Mouse (Mus musculus): ENCODE results near the gene Smim11. TPM values are rescaled to one million over a fixed set of nuclear protein-coding genes. Genes with fewer than 3 reads are reported as not detected.

The Smim11 gene
- total and polyA plus RNA-seq, 2 experiments from 2014 or later, result 12.3 to 165 TPM

GRCm38 (mm10) chr16:92360711-92361110, 59.6 kb downstream of the Smim11 start:
- DNase-seq (ENCODE audit: low spot score) (no peak), ATAC-seq (ENCODE audit: insufficient read depth, low read depth) (no peak)
- H3K4me1 ChIP-seq (ENCODE audit: control insufficient read depth, insufficient read depth), result peaks cover 27% of the 10 kb centered on the region
- no peak overlapping the region for H3K9ac ChIP-seq (replicated peaks; ENCODE audit: low read depth, low read length)
- no peak overlapping the region for H3K4me2 ChIP-seq (ENCODE audit: low read depth, low read length)
- H3K4me3 ChIP-seq (ENCODE audit: low read depth, low read length), result no peak overlapping the region
- no peak overlapping the region for H3K27ac ChIP-seq (ENCODE audit: low read depth)
- no peaks in the 10 kb centered on the region for H3K27me3 ChIP-seq (ENCODE audit: control insufficient read depth, insufficient read depth, low read length)
- TF ChIP-seq CTCF (IDR thresholded peaks at IDR 0.05; ENCODE audit: low read depth) (no peak), EP300 (IDR thresholded peaks at IDR 0.05; ENCODE audit: low read depth) (no peak)
- H3K36me3 ChIP-seq (replicated peaks; ENCODE audit: control insufficient read depth, insufficient read depth, low read length), result no peaks in the 10 kb centered on the region
- H3K9me3 ChIP-seq (replicated peaks; ENCODE audit: control insufficient read depth, low read length), result no peaks in the 10 kb centered on the region
- 71% methylated on average over 7 of the region's 7 CpGs for WGBS

Other genes starting within 250 kb of the Smim11 start
- gene Mrps6, start 243.0 kb upstream of the Smim11 start, total RNA-seq (2014; rRNA removed; ENCODE audit: low replicate concordance), result 17.7 and 43.7 TPM in 2 replicates
- gene Mrps6, start 243.0 kb upstream of the Smim11 start, polyA plus RNA-seq (2015; fragmentation: Nextera tagmentation; extraction: Ambion mirVana), result 115 and 121 TPM in 2 replicates
- gene Gm49711, start 243.0 kb upstream of the Smim11 start, total RNA-seq (2014; rRNA removed; ENCODE audit: low replicate concordance), result not detected in 2 replicates
- gene Gm49711, start 243.0 kb upstream of the Smim11 start, polyA plus RNA-seq (2015; fragmentation: Nextera tagmentation; extraction: Ambion mirVana), result 0.20 TPM in 1 of 2 replicates, not detected in the other
- gene Slc5a3, start 243.0 kb upstream of the Smim11 start, total RNA-seq (2014; rRNA removed; ENCODE audit: low replicate concordance), result 4.2 and 13.9 TPM in 2 replicates
- 1.5 TPM in 2 replicates for gene Slc5a3, start 243.0 kb upstream of the Smim11 start, polyA plus RNA-seq (2015; fragmentation: Nextera tagmentation; extraction: Ambion mirVana)
- gene Kcne2, start 8.9 kb upstream of the Smim11 start, total RNA-seq (2014; rRNA removed; ENCODE audit: low replicate concordance), result 1.6 and 3.7 TPM in 2 replicates
- gene Kcne2, start 8.9 kb upstream of the Smim11 start, polyA plus RNA-seq (2015; fragmentation: Nextera tagmentation; extraction: Ambion mirVana), result 1.5 and 1.8 TPM in 2 replicates
- not detected in 2 replicates for gene Fam243, start 20.2 kb downstream of the Smim11 start, total RNA-seq (2014; rRNA removed; ENCODE audit: low replicate concordance)
- gene Fam243, start 20.2 kb downstream of the Smim11 start, polyA plus RNA-seq (2015; fragmentation: Nextera tagmentation; extraction: Ambion mirVana), result 0.05 TPM in 1 of 2 replicates, not detected in the other
- 182 and 283 TPM in 2 replicates for gene Kcne1, start 58.2 kb downstream of the Smim11 start, total RNA-seq (2014; rRNA removed; ENCODE audit: low replicate concordance)
- 324 and 415 TPM in 2 replicates for gene Kcne1, start 58.2 kb downstream of the Smim11 start, polyA plus RNA-seq (2015; fragmentation: Nextera tagmentation; extraction: Ambion mirVana)
- gene Rcan1, start 169.6 kb downstream of the Smim11 start, total RNA-seq (2014; rRNA removed; ENCODE audit: low replicate concordance), result 83.7 and 94.7 TPM in 2 replicates
- gene Rcan1, start 169.6 kb downstream of the Smim11 start, polyA plus RNA-seq (2015; fragmentation: Nextera tagmentation; extraction: Ambion mirVana), result 52.8 and 64.6 TPM in 2 replicates
- gene Clic6, start 184.4 kb downstream of the Smim11 start, total RNA-seq (2014; rRNA removed; ENCODE audit: low replicate concordance), result 0.38 and 3.6 TPM in 2 replicates
- gene Clic6, start 184.4 kb downstream of the Smim11 start, polyA plus RNA-seq (2015; fragmentation: Nextera tagmentation; extraction: Ambion mirVana), result 1.1 and 1.7 TPM in 2 replicates

Measured in heart, postnatal 0 days (tissue).